ENCODE assay signal across 10 mouse cellular contexts in genomic region chr6:71980165-71980564, GRCm38 (mm10).
DNase-seq lines count a peak whose midpoint lies in the region; ATAC-seq and TF ChIP-seq lines count a peak whose summit lies in the region.
"Had no signal": no experiment of that assay in that cellular context is flagged by ENCODE, and none has a peak within 500 bp of the region (broad histone marks: within the 10 kb centered on the region; RNA-seq: fewer than 3 reads in every experiment).

No protein-coding gene starts in this region.

- peak overlapping the region; percentile 46 for H3K27ac ChIP-seq in heart, adult 2 months
- peak overlapping the region; percentile 31 for H3K27ac ChIP-seq in thymus, adult 2 months (ENCODE audit: control insufficient read depth, insufficient read depth, low read length)
- H3K27ac ChIP-seq in liver, embryonic 16.5 days (ENCODE audit: low read length): peak overlapping the region; percentile 30

- no peak for DNase-seq in heart, adult 2 months
- DNase-seq in heart, postnatal 25 days (ENCODE audit: low spot score): no peak
- peak; percentile 27 for DNase-seq in thymus, adult 2 months
- no peak for DNase-seq in thymus, postnatal 25 days
- peak; percentile 37 for DNase-seq in thymus, postnatal 4 days
- DNase-seq in spleen, postnatal 10 days (ENCODE audit: low spot score in 2 of 2): no peak
- DNase-seq in layer of hippocampus, postnatal 14 days (ENCODE audit: low spot score in 2 of 2): no peak
- DNase-seq: cerebellum, adult 11 months had no signal

- TF ChIP-seq CTCF in heart, adult 2 months (IDR thresholded peaks at IDR 0.05): no peak
- TF ChIP-seq CTCF in thymus, adult 2 months (IDR thresholded peaks at IDR 0.05; ENCODE audit: borderline replicate concordance, control insufficient read depth, extremely low read depth, insufficient read depth, low read length, poor library complexity): no peak

- no peak overlapping the region for H3K4me2 ChIP-seq in liver, embryonic 16.5 days (ENCODE audit: low read depth, low read length)
- H3K4me2 ChIP-seq: midbrain, embryonic 11.5 days had no signal

- peaks cover 11% of the 10 kb centered on the region for H3K36me3 ChIP-seq in heart, adult 2 months (ENCODE audit: control insufficient read depth, insufficient read depth, low read length)
- H3K36me3 ChIP-seq in thymus, adult 2 months (ENCODE audit: control insufficient read depth, insufficient read depth, low read length): 0 out of 2 replicates have a peak, but pooled peaks cover 3% of the 10 kb centered on the region
- H3K36me3 ChIP-seq in liver, embryonic 16.5 days (ENCODE audit: control insufficient read depth, insufficient read depth): peaks cover 20% of the 10 kb centered on the region

- H3K4me3 ChIP-seq in heart, adult 2 months: no peak overlapping the region
- H3K4me3 ChIP-seq in thymus, adult 2 months (ENCODE audit: control insufficient read depth, insufficient read depth, low read length): no peak overlapping the region
- no peak overlapping the region for H3K4me3 ChIP-seq in liver, embryonic 16.5 days (ENCODE audit: low read depth, low read length)

- no peaks in the 10 kb centered on the region for H3K27me3 ChIP-seq in heart, adult 2 months (ENCODE audit: control insufficient read depth, insufficient read depth, low read length)
- no peaks in the 10 kb centered on the region for H3K27me3 ChIP-seq in thymus, adult 2 months (ENCODE audit: control insufficient read depth, insufficient read depth, low read length)
- no peaks in the 10 kb centered on the region for H3K27me3 ChIP-seq in liver, embryonic 16.5 days (ENCODE audit: control insufficient read depth, insufficient read depth, low read depth, low read length)

- H3K4me1 ChIP-seq in heart, adult 2 months (ENCODE audit: control insufficient read depth, insufficient read depth, low read length): peaks cover 18% of the 10 kb centered on the region
- H3K4me1 ChIP-seq in thymus, adult 2 months (replicated peaks; ENCODE audit: control insufficient read depth, insufficient read depth, low read length): peaks cover 32% of the 10 kb centered on the region
- peaks cover 7% of the 10 kb centered on the region; the same call in 1 of the 2 replicates for H3K4me1 ChIP-seq in liver, embryonic 16.5 days (ENCODE audit: control insufficient read depth, low read depth, low read length)

- ATAC-seq in liver, embryonic 16.5 days (ENCODE audit: low read depth): peak; percentile 30; the same call in 1 of the 2 replicates

- H3K9me3 ChIP-seq in liver, embryonic 16.5 days (replicated peaks; ENCODE audit: control insufficient read depth, low read length): no peaks in the 10 kb centered on the region

- intact Hi-C loops in heart, adult 2 months (cut with DNase I): loop anchor here (5.0 kb wide), 1 partner anchor 117 kb away; the partner anchor contains the start of gene St3gal5
- intact Hi-C loops in heart, postnatal 25 days (cut with DNase I): no loop called here

- no peaks in the 10 kb centered on the region for H3K79me2 ChIP-seq in heart, adult 2 months (replicated peaks; ENCODE audit: control insufficient read depth, insufficient read depth, low read length)

- 21% methylated on average over 8 of the region's 8 CpGs for WGBS in heart, adult 2 months
- 10% methylated on average over 8 of the region's 8 CpGs for WGBS in thymus, adult 2 months
- WGBS in liver, embryonic 16.5 days (ENCODE audit: insufficient replicate concordance): 34% methylated on average over 8 of the region's 8 CpGs

- TF ChIP-seq EP300 in heart, adult 2 months (IDR thresholded peaks at IDR 0.05; ENCODE audit: insufficient read depth, low read depth, low read length): 0 out of 2 replicates have a peak, but pooled peaks have one; percentile 23

- H3K9ac ChIP-seq in heart, adult 2 months (ENCODE audit: low read depth, low read length): no peak overlapping the region
- H3K9ac ChIP-seq in liver, embryonic 16.5 days (ENCODE audit: low read depth, low read length): no peak overlapping the region

- no peak for TF ChIP-seq POLR2A in heart, adult 2 months (IDR thresholded peaks at IDR 0.05; ENCODE audit: insufficient read depth, low read depth, low read length)
- no peak for TF ChIP-seq POLR2A in thymus, adult 2 months (IDR thresholded peaks at IDR 0.05; ENCODE audit: control insufficient read depth, extremely low read depth, insufficient read depth, low read length, poor library complexity)

Comparison
In these comparisons a context has a peak if more than half of its experiments do, and no peak if none do; other contexts are left out.
1. DNase-seq: peak in thymus, adult 2 months (single experiment) and thymus, postnatal 4 days (single experiment); none in heart, adult 2 months (0 of 2), heart, postnatal 25 days (single experiment), thymus, postnatal 25 days (single experiment), spleen, postnatal 10 days (0 of 2) and layer of hippocampus, postnatal 14 days (0 of 2).
2. Peak in every context shown above with its lines, with median percentiles within 50 percentile points of each other: H3K27ac ChIP-seq.